Mouse (Mus musculus): ENCODE results near the gene Suco.

GRCm38 (mm10) chr1:161859248-161859647, 17.2 kb downstream of the Suco start:
- no peak for TF ChIP-seq CTCF (conservative IDR thresholded peaks at IDR 0.05; ENCODE audit: insufficient read depth, insufficient read length, low read depth, low read length)
- no peak for TF ChIP-seq POLR2A (IDR thresholded peaks at IDR 0.05; ENCODE audit: low read depth, low read length)

Data from kidney, adult 2 months (tissue).